In the genomic region with DNA sequence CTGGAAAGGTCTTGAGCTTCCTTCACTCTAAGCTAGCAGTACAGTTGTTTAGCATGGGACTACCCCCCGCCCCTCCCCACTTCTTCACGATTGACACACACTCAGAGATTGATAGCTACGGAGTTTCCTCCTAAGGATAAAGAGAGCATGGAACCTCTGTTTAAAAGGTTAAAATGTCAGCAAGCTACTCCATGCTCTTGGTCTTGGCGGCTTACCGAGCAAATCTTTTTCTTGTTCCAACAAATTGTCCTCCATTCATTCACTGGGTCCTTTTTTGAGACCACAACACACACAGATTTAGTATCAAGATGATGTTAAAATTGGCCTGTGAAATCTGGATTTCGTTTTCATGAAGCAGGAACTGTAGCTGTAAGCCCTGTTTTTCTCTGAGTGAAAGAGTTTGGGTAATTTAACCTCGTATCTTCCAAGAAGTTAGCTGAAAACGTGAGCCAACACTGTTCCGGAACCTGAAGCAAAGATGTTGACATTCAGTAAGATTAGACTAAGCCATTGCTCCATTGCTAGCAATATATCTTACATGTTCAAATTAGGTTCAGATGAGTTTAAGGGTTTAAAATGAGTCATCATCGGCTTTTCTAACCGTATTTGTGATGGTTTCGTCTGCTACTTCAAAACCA, we compare ENCODE assay signal across 8 mouse cellular contexts. TPM values are rescaled to one million over a fixed set of nuclear protein-coding genes. Genes with fewer than 3 reads are reported as not detected.
DNase-seq lines count a peak whose midpoint lies in the region; ATAC-seq and TF ChIP-seq lines count a peak whose summit lies in the region.

No protein-coding gene starts in this region.

- H3K79me2 ChIP-seq in macrophage (ENCODE audit: inconsistent target): peaks cover 38% of the 10 kb centered on the region

- peaks cover 12% of the 10 kb centered on the region for H3K4me1 ChIP-seq in lung, adult 2 months (ENCODE audit: control insufficient read depth, insufficient read depth, low read length)
- H3K4me1 ChIP-seq in heart, embryonic 15.5 days (replicated peaks): peaks cover 10% of the 10 kb centered on the region

- H3K27me3 ChIP-seq in heart, embryonic 15.5 days: no peaks in the 10 kb centered on the region

- peak overlapping the region; percentile 59 for H3K4me2 ChIP-seq in heart, embryonic 15.5 days

- no peak for TF ChIP-seq CTCF in lung, adult 2 months (IDR thresholded peaks at IDR 0.05; ENCODE audit: insufficient read depth, low read length)

- peak overlapping the region; percentile 16 for H3K27ac ChIP-seq in heart, embryonic 15.5 days
- peak overlapping the region; percentile 72 for H3K27ac ChIP-seq in macrophage

- no peak for DNase-seq in lung, adult 2 months
- DNase-seq in lung, postnatal 14 days: no peak
- DNase-seq in c-Kit-positive CD71-positive TER-119-negative erythroid progenitor cells, embryonic 14.5 days (ENCODE audit: low read depth): peak; percentile 13
- DNase-seq in urinary bladder, postnatal 25 days (ENCODE audit: low spot score): no peak
- DNase-seq in right cerebral cortex, postnatal 10 days (ENCODE audit: low spot score in 2 of 2): no peak
- DNase-seq in left cerebral cortex, adult 8-10 months (ENCODE audit: low spot score in 2 of 2): no peak

- no peak for ATAC-seq in heart, embryonic 15.5 days (replicated peaks; ENCODE audit: insufficient number of reproducible peaks, insufficient read depth, low FRiP score, low read depth)

- H3K36me3 ChIP-seq in heart, embryonic 15.5 days: no peaks in the 10 kb centered on the region; the same call in 1 of the 2 replicates
- no peaks in the 10 kb centered on the region for H3K36me3 ChIP-seq in macrophage (ENCODE audit: inconsistent target)

- peak overlapping the region; percentile 3 for H3K4me3 ChIP-seq in lung, adult 2 months (replicated peaks; ENCODE audit: extremely low read depth, low read depth, low read length)
- H3K4me3 ChIP-seq in heart, embryonic 15.5 days: peak overlapping the region; percentile 94
- peak overlapping the region; percentile 56 for H3K4me3 ChIP-seq in macrophage (ENCODE audit: inconsistent target)

- H3K9me3 ChIP-seq in heart, embryonic 15.5 days (replicated peaks): no peaks in the 10 kb centered on the region

- H3K9ac ChIP-seq in heart, embryonic 15.5 days: peak overlapping the region; percentile 47

- 10% methylated on average over 12 of the region's 12 CpGs for WGBS in lung, adult 2 months
- 19% methylated on average over 12 of the region's 12 CpGs for WGBS in heart, embryonic 15.5 days
- 10% methylated on average over 12 of the region's 12 CpGs for WGBS in macrophage (ENCODE audit: missing documents)

- TF ChIP-seq POLR2A in lung, adult 2 months (IDR thresholded peaks at IDR 0.05; ENCODE audit: borderline replicate concordance, extremely low read depth, low read depth, low read length): no peak

RNA-seq across cellular contexts. Expression of gene Herc4, which starts 0.7 kb away (rescaled TPM):
- polyA plus RNA-seq in lung, adult 2 months (2012; rRNA removed): 11.3 and 16.6 TPM in 2 replicates
- polyA plus RNA-seq in heart, embryonic 15.5 days (2015; fragmentation: Nextera tagmentation; extraction: Ambion mirVana): 30.3 and 31.1 TPM in 2 replicates
- 100 to 1,000 TPM; 139 to 422 (median 268) TPM for total RNA-seq in macrophage (2018; cell fraction: chromatin; rRNA removed)
- total RNA-seq in macrophage (2018; cell fraction: cytosol; rRNA removed): 10 to 100 TPM; 26.4 to 49.2 (median 36.1) TPM
- total RNA-seq in macrophage (2018; cell fraction: nucleus; rRNA removed): 100 to 1,000 TPM in 24 of 26 experiments, 10 to 100 TPM in 2; 92.3 to 262 (median 147) TPM
- 24.3 to 43.8 TPM (median 40.5 TPM) in 3 replicates for polyA plus RNA-seq in macrophage (2018)
- total RNA-seq in left cerebral cortex, adult 8-10 months (2022): 10 to 100 TPM; 46.1 to 57.5 (median 53.0) TPM

RNA-seq across cellular contexts. Expression of gene Mypn, which starts 39.2 kb away (rescaled TPM):
- polyA plus RNA-seq in lung, adult 2 months (2012; rRNA removed): 0.63 and 2.6 TPM in 2 replicates
- polyA plus RNA-seq in heart, embryonic 15.5 days (2015; fragmentation: Nextera tagmentation; extraction: Ambion mirVana): 8.7 and 9.9 TPM in 2 replicates
- total RNA-seq in macrophage (2018; cell fraction: chromatin; rRNA removed): not detected
- total RNA-seq in macrophage (2018; cell fraction: cytosol; rRNA removed): not detected
- total RNA-seq in macrophage (2018; cell fraction: nucleus; rRNA removed): not detected
- not detected in 3 replicates for polyA plus RNA-seq in macrophage (2018)
- total RNA-seq in left cerebral cortex, adult 8-10 months (2022): 1 to 10 TPM; 3.5 to 4.4 (median 4.0) TPM

Comparison
In these comparisons a context has a peak if more than half of its experiments do, and no peak if none do; other contexts are left out.
1. H3K4me3 ChIP-seq: peak in every context shown above with its lines; median percentile 94 in heart, embryonic 15.5 days; 56 in macrophage; 3 in lung, adult 2 months.